Mouse (Mus musculus) olfactory bulb, adult 2 months (tissue): Measurements from ENCODE around the gene Rufy3. TPM values are rescaled to one million over a fixed set of nuclear protein-coding genes. Genes with fewer than 3 reads are reported as not detected.

Experiments
- H3K27ac ChIP-seq: fragments of 200-500 bp; 2 replicates; pipeline ENCODE4 v1.5.1; 2012; ENCODE audit warnings: low read depth, low read length; ENCODE audit not compliant: insufficient read depth
- H3K4me1 ChIP-seq: fragments of 200-500 bp; 2 replicates; pipeline ENCODE4 v1.6.1; 2012; ENCODE audit warnings: low read length; ENCODE audit not compliant: control insufficient read depth, insufficient read depth
- H3K4me3 ChIP-seq: fragments of 200-500 bp; 2 replicates; pipeline ENCODE4 v1.5.1; 2012; ENCODE audit warnings: mild to moderate bottlenecking, low read depth, low read length, moderate library complexity; ENCODE audit not compliant: insufficient read depth
- CTCF ChIP-seq: fragments of 200-500 bp; IDR thresholded peaks from 2 replicates; pipeline ENCODE4 v1.5.1; 2012; ENCODE audit warnings: low read depth, mild to moderate bottlenecking, low read length, moderate library complexity; ENCODE audit not compliant: insufficient read depth
- POLR2A ChIP-seq: fragments of 200-500 bp; IDR thresholded peaks from 2 replicates; pipeline ENCODE4 v1.6.1; 2012; ENCODE audit warnings: mild to moderate bottlenecking, low read depth, low read length, moderate library complexity; ENCODE audit not compliant: insufficient read depth
- WGBS: fragments of 180-500 bp; shearing (Covaris S2); methylation state at CpG from one replicate; pipeline ENCODE4 v1.1.7; 2018; 5-methylcytosine and 5-hydroxymethylcytosine counted together
- polyA plus RNA-seq: library from polyadenylated mRNA; stranded (reverse); fragments of >200 nt; gene quantifications from 2 replicates; pipeline ENCODE4 v1.2.4, GENCODE M21; 2012; ENCODE audit warnings: low replicate concordance; ENCODE audit not compliant: missing spikeins, insufficient read depth, insufficient read length

The Rufy3 gene
- polyA plus RNA-seq, 1 experiment = 110 TPM

DNA sequence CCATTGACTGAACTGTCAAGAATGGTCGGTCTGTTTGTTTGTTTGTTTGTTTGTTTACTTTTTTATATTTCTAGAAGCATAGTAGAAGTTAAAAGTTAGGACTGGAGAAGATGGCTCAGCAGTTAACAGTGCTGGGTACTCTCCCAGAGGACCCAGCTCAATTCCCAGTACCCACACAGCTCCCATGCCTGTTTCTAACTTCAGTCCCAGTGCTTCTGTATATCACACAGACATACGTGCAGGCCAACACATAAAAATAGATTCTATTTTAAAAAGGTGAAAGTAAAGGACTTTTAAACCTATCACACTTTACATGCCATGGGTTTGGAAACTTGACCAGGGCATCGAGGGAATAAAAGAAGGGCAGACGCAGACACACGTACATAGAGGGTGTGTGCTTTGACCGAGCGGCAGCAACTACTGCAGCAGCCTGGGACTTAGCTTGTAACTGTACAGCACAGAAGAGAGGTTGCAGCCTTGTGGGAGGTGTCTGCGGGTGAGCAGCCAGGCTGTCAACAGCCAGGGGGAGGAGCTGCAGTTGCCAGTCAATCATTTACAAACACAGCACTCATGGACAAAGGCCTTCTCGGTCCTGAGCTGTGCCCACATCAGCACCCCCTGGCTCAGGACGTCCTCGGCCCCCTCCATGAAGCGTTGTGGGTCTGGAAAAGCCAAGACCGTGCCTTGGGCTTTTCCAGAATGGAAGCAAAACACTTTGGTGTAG is 22.5 kb downstream of the Rufy3 start:
- H3K4me1 ChIP-seq = peaks cover 15% of the 10 kb centered on the region
- no peak for TF ChIP-seq CTCF
- no peak for TF ChIP-seq POLR2A
- WGBS = 10% methylated on average over 13 of the region's 13 CpGs
- peak overlapping the region; percentile 32 for H3K4me3 ChIP-seq
- no peak overlapping the region for H3K27ac ChIP-seq

GRCm38 (mm10) chr5:88588481-88588880 is 23.6 kb downstream of the Rufy3 start:
- no peak overlapping the region for H3K4me3 ChIP-seq
- TF ChIP-seq POLR2A (no peak), CTCF (no peak)
- 26% methylated on average over 5 of the region's 5 CpGs for WGBS
- peaks cover 15% of the 10 kb centered on the region for H3K4me1 ChIP-seq
- H3K27ac ChIP-seq = no peak overlapping the region

- Histone ChIP-seq H3K4me1 (peaks cover 8% of the 10 kb centered on the region; the same call in 1 of the 2 replicates), H3K4me3 (no peak overlapping the region), H3K27ac (no peak overlapping the region)
- WGBS = 84% methylated on average over 13 of the region's 13 CpGs
- TF ChIP-seq POLR2A (no peak), CTCF (no peak)
Observed at GRCm38 (mm10) chr5:88593421-88594172, 28.8 kb downstream of the Rufy3 start.

DNA sequence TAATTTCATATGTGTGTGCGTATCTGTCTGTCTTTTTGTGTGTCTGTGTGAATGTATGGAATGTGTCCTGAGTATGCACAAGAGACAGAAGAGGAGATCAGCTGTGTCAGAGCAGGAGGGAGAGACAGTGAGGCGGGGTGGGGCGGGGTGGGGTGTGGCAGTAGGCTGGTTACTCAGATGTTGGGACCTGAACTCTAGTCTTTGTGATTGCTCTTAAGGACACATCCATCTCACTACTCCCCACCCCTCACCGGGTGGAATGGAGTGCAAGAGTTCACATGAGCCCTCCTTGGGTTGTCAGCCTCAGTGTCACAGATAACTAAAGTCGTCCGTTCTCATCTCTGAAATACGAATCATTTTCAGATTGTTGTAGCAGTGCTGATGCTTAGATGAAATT is 29.3 kb downstream of the Rufy3 start:
- TF ChIP-seq POLR2A (no peak), CTCF (no peak)
- WGBS = 89% methylated on average over 7 of the region's 7 CpGs

GRCm38 (mm10) chr5:88595537-88596455 is 31.0 kb downstream of the Rufy3 start:
- TF ChIP-seq POLR2A (no peak), CTCF (no peak)
- 72% methylated on average over 5 of the region's 5 CpGs for WGBS
- Histone ChIP-seq H3K4me3 (no peak overlapping the region), H3K4me1 (peaks cover 11% of the 10 kb centered on the region), H3K27ac (no peak overlapping the region)

More for the DNA sequence above, 29.3 kb downstream of the Rufy3 start:
- Histone ChIP-seq H3K4me1 (peaks cover 8% of the 10 kb centered on the region; the same call in 1 of the 2 replicates), H3K27ac (no peak overlapping the region), H3K4me3 (no peak overlapping the region)

DNA sequence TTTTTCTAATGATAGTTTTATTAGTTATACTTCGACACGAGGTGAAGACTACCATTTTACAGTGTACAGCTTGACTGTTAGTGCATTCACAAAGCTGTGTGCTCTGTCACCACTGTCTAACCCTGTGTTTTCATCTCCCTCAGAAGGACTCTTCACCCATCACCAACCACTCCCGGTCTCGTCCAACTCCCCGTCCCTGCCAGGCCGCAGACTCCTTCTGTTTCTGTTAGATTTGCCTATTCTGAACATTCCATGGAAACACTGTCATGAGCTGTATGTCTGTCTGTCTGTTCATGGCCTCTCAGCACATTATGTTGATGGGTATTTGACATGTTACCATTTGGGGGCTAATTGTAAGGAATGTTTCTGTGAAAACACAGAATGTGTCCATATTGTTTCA is 34.1 kb downstream of the Rufy3 start:
- TF ChIP-seq CTCF (no peak), POLR2A (no peak)
- WGBS = 86% methylated on average over 6 of the region's 6 CpGs
- H3K4me1 ChIP-seq = peaks cover 9% of the 10 kb centered on the region
- no peak overlapping the region for H3K4me3 ChIP-seq
- no peak overlapping the region for H3K27ac ChIP-seq

- TF ChIP-seq POLR2A (no peak), CTCF (no peak)
- Histone ChIP-seq H3K4me1 (peaks cover 9% of the 10 kb centered on the region), H3K4me3 (no peak overlapping the region), H3K27ac (no peak overlapping the region)
- WGBS = 61% methylated on average over 2 of the region's 2 CpGs
Observed at GRCm38 (mm10) chr5:88602030-88602429, 37.2 kb downstream of the Rufy3 start.

DNA sequence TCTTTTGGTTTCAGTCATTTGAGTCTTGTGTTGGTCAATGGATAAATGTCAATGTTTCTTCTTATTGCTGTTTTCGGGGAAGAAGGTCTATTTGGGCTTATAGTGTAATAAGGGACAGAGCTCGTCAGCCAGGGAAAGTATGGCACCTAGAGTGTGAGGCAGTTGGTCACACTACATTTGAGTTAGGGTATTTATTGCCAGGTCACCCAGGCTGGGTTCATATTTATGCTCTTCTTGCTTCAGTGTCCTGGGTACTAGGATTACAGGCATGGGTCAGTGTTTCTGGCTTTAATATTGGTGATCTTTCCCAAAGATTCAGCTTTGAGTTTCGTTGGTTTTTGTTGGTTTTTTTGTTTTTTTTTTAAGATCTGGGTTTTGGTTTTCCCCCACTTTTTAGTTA is 37.9 kb downstream of the Rufy3 start:
- H3K4me3 ChIP-seq = no peak overlapping the region
- WGBS = 82% methylated on average over 3 of the region's 3 CpGs

DNA sequence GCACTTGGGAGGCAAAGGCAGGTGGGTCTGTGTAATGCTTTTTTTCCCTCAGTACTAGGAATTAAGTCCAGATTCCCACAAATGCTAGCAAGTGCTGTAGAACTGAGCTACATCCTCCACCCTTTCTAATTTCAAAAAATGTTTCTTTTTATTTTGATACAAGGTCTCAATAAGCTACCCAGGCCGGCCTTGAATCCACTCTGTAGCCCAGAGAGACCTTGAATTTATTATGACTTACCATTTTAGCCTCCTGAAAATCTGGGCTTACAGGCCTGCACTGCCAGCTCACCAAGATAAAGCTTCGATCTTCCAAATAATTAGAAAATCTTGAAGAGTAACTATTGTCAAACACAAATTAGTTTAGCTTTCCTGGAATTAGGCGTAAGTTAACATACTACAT is 39.2 kb downstream of the Rufy3 start:
- TF ChIP-seq POLR2A = no peak
- TF ChIP-seq CTCF = no peak
- Histone ChIP-seq H3K4me3 (no peak overlapping the region), H3K4me1 (peaks cover 3% of the 10 kb centered on the region), H3K27ac (no peak overlapping the region)
- WGBS = 94% methylated on average over 3 of the region's 3 CpGs

More for the DNA sequence above, 37.9 kb downstream of the Rufy3 start:
- TF ChIP-seq POLR2A = no peak
- TF ChIP-seq CTCF = no peak
- H3K27ac ChIP-seq = no peak overlapping the region
- peaks cover 9% of the 10 kb centered on the region for H3K4me1 ChIP-seq
